Mouse (Mus musculus) ES-Bruce4 (cell line): Measurements from ENCODE around the gene Maz.

ENCODE experiments used
- CTCF ChIP-seq: IDR thresholded peaks from one replicate; pipeline ENCODE4 v1.8.1; 2011; ENCODE audit warnings: low read depth, low read length
- EP300 ChIP-seq: IDR thresholded peaks from 2 replicates; pipeline ENCODE4 v1.6.1; 2011; ENCODE audit warnings: low read depth, low read length; ENCODE audit not compliant: insufficient read depth
- POLR2A ChIP-seq: IDR thresholded peaks from one replicate; pipeline ENCODE4 v1.8.1; 2011; ENCODE audit warnings: low read length; ENCODE audit not compliant: insufficient read depth

GRCm38 (mm10) chr7:127013385-127013784 is 13.5 kb downstream of the Maz start:
- TF ChIP-seq CTCF (no peak), EP300 (no peak), POLR2A (no peak)
